In the genomic region with DNA sequence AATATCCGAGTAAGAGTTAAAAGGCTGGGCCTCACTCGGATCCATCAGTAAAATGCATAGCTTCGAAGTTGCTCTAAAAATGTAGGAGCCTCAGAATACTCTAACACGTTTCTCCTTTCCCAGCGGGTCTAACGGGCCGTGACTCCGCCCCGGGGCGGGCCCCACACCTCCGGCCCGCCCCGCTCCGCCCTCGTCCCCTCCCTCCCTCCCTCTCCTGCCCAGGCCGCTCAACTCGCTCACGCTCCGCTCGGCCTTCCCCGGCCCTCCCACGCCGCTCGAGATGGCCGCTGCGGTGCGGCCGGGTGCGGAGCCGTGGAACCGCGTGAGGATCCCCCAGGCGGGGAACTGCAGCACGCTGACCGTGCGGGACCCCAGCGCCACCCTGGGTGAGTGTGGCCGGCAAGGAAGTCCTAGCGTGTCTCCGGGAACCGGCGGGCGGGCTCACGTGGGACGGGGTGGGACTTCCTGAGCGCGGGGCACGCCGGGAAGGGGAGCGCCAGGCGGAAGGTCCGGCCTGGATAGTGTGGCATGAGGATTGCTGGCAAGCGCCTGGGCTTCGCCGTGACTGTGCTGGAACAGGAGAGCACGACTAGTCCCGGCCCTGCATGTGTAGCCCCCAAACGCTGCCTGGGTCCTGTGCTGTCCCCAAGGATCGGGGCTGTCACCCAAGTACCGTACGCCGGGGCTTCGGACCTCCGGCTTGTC, we compare ENCODE assay signal across 8 mouse cellular contexts. TPM values are rescaled to one million over a fixed set of nuclear protein-coding genes. Genes with fewer than 3 reads are reported as not detected.
DNase-seq lines count a peak whose midpoint lies in the region; ATAC-seq and TF ChIP-seq lines count a peak whose summit lies in the region.

Nepro (plus strand) TSS at position 219 of the 705 bp plus-strand sequence.

- no peaks in the 10 kb centered on the region for H3K27me3 ChIP-seq in Patski
- no peaks in the 10 kb centered on the region for H3K27me3 ChIP-seq in hindbrain, embryonic 14.5 days (ENCODE audit: control insufficient read depth, insufficient read depth, low read length)

- WGBS in hindbrain, embryonic 14.5 days, result under 1% methylated on average over 60 of the region's 64 CpGs

- CTCF ChIA-PET in Patski (lab: Charles Lee), result no interaction called here

- peak within 1 kb of the TSS; percentile 67 for H3K4me2 ChIP-seq in hindbrain, embryonic 14.5 days (replicated peaks)

- DNase-seq in Patski (ENCODE audit: low read depth, low spot score), result peak; percentile 49
- DNase-seq in cerebellum, postnatal 14 days, result peak; percentile 95 to 96
- DNase-seq in frontal cortex, postnatal 25 days (ENCODE audit: low spot score in 2 of 2), result peak; percentile 91 to 92
- peak; percentile 85 for DNase-seq in hindbrain, embryonic 14.5 days (ENCODE audit: low spot score)
- peak; percentile 89 for DNase-seq in left cerebral cortex, adult 11 months (ENCODE audit: low spot score)
- DNase-seq in lung, postnatal 4 days, result peak; percentile 95 to 96
- peak; percentile 83 for DNase-seq in retina, postnatal 7 days (ENCODE audit: low read depth, low spot score)
- peak; percentile 99 for DNase-seq in urinary bladder, adult 2 months (ENCODE audit: low spot score)

- in situ Hi-C loops in Patski (cut with MboI; ENCODE audit: low pct_unique_long_range_greater_than_20kb), result loop anchor here (10.0 kb wide), 1 partner anchor 239 kb away; no protein-coding TSS in a partner anchor

- no peak for TF ChIP-seq CTCF in Patski (IDR thresholded peaks at IDR 0.05)

- POLR2A ChIA-PET in Patski (lab: Charles Lee), result interaction anchor here (0.9 to 1.7 kb wide), 3 partner anchors 18 to 426 kb away, joined by 3 to 4 read pairs (median 3); no protein-coding TSS in a partner anchor

- H3K27ac ChIP-seq in hindbrain, embryonic 14.5 days, result peak within 1 kb of the TSS; percentile 89

- peaks cover 9% of the 10 kb centered on the region for H3K36me3 ChIP-seq in hindbrain, embryonic 14.5 days (replicated peaks; ENCODE audit: control insufficient read depth, insufficient read depth)

- H3K4me3 ChIP-seq in hindbrain, embryonic 14.5 days (replicated peaks; ENCODE audit: low read length), result peak within 1 kb of the TSS; percentile 67

- peaks cover 3% of the 10 kb centered on the region; the same call in 1 of the 2 replicates for H3K4me1 ChIP-seq in hindbrain, embryonic 14.5 days (replicated peaks; ENCODE audit: control insufficient read depth, insufficient read depth, low read length)

- H3K9ac ChIP-seq in hindbrain, embryonic 14.5 days, result peak within 1 kb of the TSS; percentile 72

- no peaks in the 10 kb centered on the region for H3K9me3 ChIP-seq in hindbrain, embryonic 14.5 days (ENCODE audit: control insufficient read depth, low read length)

- peak; percentile 94 for ATAC-seq in Patski
- ATAC-seq in hindbrain, embryonic 14.5 days (ENCODE audit: low FRiP score), result peak; percentile 97

RNA-seq across cellular contexts. Expression of gene Nepro, which starts in this region (rescaled TPM):
- polyA plus RNA-seq in Patski (2021), result 12.2 TPM
- polyA plus RNA-seq in hindbrain, embryonic 14.5 days (2014; fragmentation: Nextera tagmentation; extraction: Ambion mirVana), result 4.4 and 5.4 TPM in 2 replicates
- 8.8 and 9.5 TPM in 2 replicates for polyA plus RNA-seq in urinary bladder, adult 2 months (2012; rRNA removed)

Comparison
In these comparisons a context has a peak if more than half of its experiments do, and no peak if none do; other contexts are left out.
1. Peak in every context shown above with its lines: DNase-seq, ATAC-seq, H3K4me3 ChIP-seq and H3K27ac ChIP-seq.
2. DNase-seq: peak in every context shown above with its lines; median percentile 99 in urinary bladder, adult 2 months; 96 in cerebellum, postnatal 14 days; 96 in lung, postnatal 4 days; 92 in frontal cortex, postnatal 25 days; 89 in left cerebral cortex, adult 11 months; 85 in hindbrain, embryonic 14.5 days; 83 in retina, postnatal 7 days; 49 in Patski.